Mouse (Mus musculus) neutrophil, adult 5-6 weeks (primary cell): Measurements from ENCODE around the gene Pacsin3. TPM values are rescaled to one million over a fixed set of nuclear protein-coding genes. Genes with fewer than 3 reads are reported as not detected.

ENCODE experiments used
- ATAC-seq: fragments of 151-379, 151-347 bp; 2 replicates; pipeline ENCODE4 v1.8.0; 2017; ENCODE audit warnings: mild to moderate bottlenecking, moderate TSS enrichment; ENCODE audit not compliant: insufficient number of reproducible peaks, poor library complexity, low FRiP score, severe bottlenecking; ENCODE audit errors: extremely low read depth
- total RNA-seq: library from RNA; stranded (forward); fragments of 200-1000 nt; gene quantifications from 2 replicates; pipeline ENCODE4 v1.2.3, GENCODE M21; 2017

Gene Pacsin3
- total RNA-seq, 1 experiment from 2014 or later = not detected

- no peak for ATAC-seq
Measured at GRCm38 (mm10) chr2:91291197-91292007, 35.6 kb downstream of the Pacsin3 start.

- no peak for ATAC-seq
Measured at GRCm38 (mm10) chr2:91294226-91294625, 38.5 kb downstream of the Pacsin3 start.

- ATAC-seq = no peak
Measured at GRCm38 (mm10) chr2:91295895-91296294, 40.1 kb downstream of the Pacsin3 start.

- ATAC-seq = no peak
Measured at GRCm38 (mm10) chr2:91299156-91299555, 43.4 kb downstream of the Pacsin3 start.

- ATAC-seq = no peak
Measured at GRCm38 (mm10) chr2:91300784-91301183, 45.0 kb downstream of the Pacsin3 start.

GRCm38 (mm10) chr2:91301836-91302235, 46.1 kb downstream of the Pacsin3 start:
- no peak for ATAC-seq

- ATAC-seq = no peak
Measured at GRCm38 (mm10) chr2:91302845-91303244, 47.1 kb downstream of the Pacsin3 start.

GRCm38 (mm10) chr2:91305926-91306325, 50.2 kb downstream of the Pacsin3 start:
- ATAC-seq = no peak

GRCm38 (mm10) chr2:91306589-91306988, 50.8 kb downstream of the Pacsin3 start:
- no peak for ATAC-seq

GRCm38 (mm10) chr2:91308680-91309079, 52.9 kb downstream of the Pacsin3 start:
- no peak for ATAC-seq

GRCm38 (mm10) chr2:91309546-91309945, 53.8 kb downstream of the Pacsin3 start:
- no peak for ATAC-seq

GRCm38 (mm10) chr2:91312578-91313311, 57.0 kb downstream of the Pacsin3 start:
- no peak for ATAC-seq

GRCm38 (mm10) chr2:91314184-91314583, 58.4 kb downstream of the Pacsin3 start:
- no peak for ATAC-seq

Other genes with a start within 250 kb of the Pacsin3 start
- 0.47 TPM in 1 of 2 replicates, not detected in the other for gene Rapsn, start 220.3 kb upstream of the Pacsin3 start, total RNA-seq
- 132 and 144 TPM in 2 replicates for gene Psmc3, start 201.9 kb upstream of the Pacsin3 start, total RNA-seq
- 17.0 and 20.4 TPM in 2 replicates for gene Slc39a13, start 185.5 kb upstream of the Pacsin3 start, total RNA-seq
- 388 and 389 TPM in 2 replicates for gene Spi1, start 173.6 kb upstream of the Pacsin3 start, total RNA-seq
- 1.3 and 2.1 TPM in 2 replicates for gene Mybpc3, start 137.8 kb upstream of the Pacsin3 start, total RNA-seq
- gene Madd, start 72.1 kb upstream of the Pacsin3 start, total RNA-seq = 126 and 151 TPM in 2 replicates
- 0.58 and 0.74 TPM in 2 replicates for gene Nr1h3, start 53.1 kb upstream of the Pacsin3 start, total RNA-seq
- gene Acp2, start 53.1 kb upstream of the Pacsin3 start, total RNA-seq = 8.1 and 9.1 TPM in 2 replicates
- 42.1 and 44.1 TPM in 2 replicates for gene Ddb2, start 19.0 kb upstream of the Pacsin3 start, total RNA-seq
- gene Arfgap2, start 9.0 kb downstream of the Pacsin3 start, total RNA-seq = 46.5 and 48.3 TPM in 2 replicates
- 1.7 and 2.9 TPM in 2 replicates for gene 1110051M20Rik, start 188.8 kb downstream of the Pacsin3 start, total RNA-seq
- gene Lrp4, start 201.6 kb downstream of the Pacsin3 start, total RNA-seq = 1.0 and 1.1 TPM in 2 replicates